Mouse (Mus musculus) small intestine, adult 2 months (tissue): ENCODE measurements around the gene Hs3st2.

ENCODE experiments used
- CTCF ChIP-seq: fragments of 200-500 bp; IDR thresholded peaks from 2 replicates; pipeline ENCODE4 v1.5.1; 2012; ENCODE audit warnings: low read depth, mild to moderate bottlenecking, control low read depth, inconsistent platforms, low read length, moderate library complexity, mixed read lengths; ENCODE audit not compliant: insufficient replicate concordance, insufficient read length; ENCODE audit errors: extremely low read depth
- POLR2A ChIP-seq: fragments of 200-500 bp; IDR thresholded peaks from 2 replicates; pipeline ENCODE4 v1.6.1; 2012; ENCODE audit warnings: low read depth, mild to moderate bottlenecking, control low read depth, inconsistent platforms, low read length, moderate library complexity

GRCm38 (mm10) chr7:121378942-121379341, 12.7 kb upstream of the Hs3st2 start:
- TF ChIP-seq CTCF (peak; percentile 46; the same call in 1 of the 2 replicates), POLR2A (no peak)
